Mouse (Mus musculus) forebrain, embryonic 15.5 days (tissue): ENCODE measurements around the gene Klk1b8. TPM values are rescaled to one million over a fixed set of nuclear protein-coding genes. Genes with fewer than 3 reads are reported as not detected.
"Not testable (repeated sequence)": the region's sequence is repeated elsewhere in the genome, so short reads cannot be mapped to it uniquely, and the experiment has no call there.

Experiments used
- ATAC-seq: fragments of 200-750 bp; cut with Nextera tagmentation; replicated peaks from 2 replicates; pipeline ENCODE4 v1.8.0; 2017; ENCODE audit warnings: mild to moderate bottlenecking, moderate TSS enrichment, moderate library complexity
- H3K27ac ChIP-seq: fragments of 300-500 bp; sonication (generic); replicated peaks from 2 replicates; pipeline ENCODE4 v1.5.1; 2015; ENCODE audit warnings: mild to moderate bottlenecking, inconsistent platforms
- H3K27me3 ChIP-seq: fragments of 300-500 bp; sonication (generic); 2 replicates; pipeline ENCODE4 v1.6.1; 2015; ENCODE audit warnings: inconsistent platforms
- H3K36me3 ChIP-seq: fragments of 300-500 bp; sonication (generic); 2 replicates; pipeline ENCODE4 v1.6.1; 2015; ENCODE audit warnings: mild to moderate bottlenecking, inconsistent platforms
- H3K4me1 ChIP-seq: fragments of 300-500 bp; sonication (generic); 2 replicates; pipeline ENCODE4 v1.6.1; 2015; ENCODE audit warnings: inconsistent platforms
- H3K4me2 ChIP-seq: fragments of 300-500 bp; sonication (generic); replicated peaks from 2 replicates; pipeline ENCODE4 v1.6.1; 2015; ENCODE audit warnings: mild to moderate bottlenecking, inconsistent platforms
- H3K4me3 ChIP-seq: fragments of 300-500 bp; sonication (generic); 2 replicates; pipeline ENCODE4 v1.5.1; 2015; ENCODE audit warnings: mild to moderate bottlenecking, inconsistent platforms
- H3K9ac ChIP-seq: fragments of 300-500 bp; sonication (generic); replicated peaks from 2 replicates; pipeline ENCODE4 v1.6.1; 2015; ENCODE audit warnings: mild to moderate bottlenecking, inconsistent platforms
- H3K9me3 ChIP-seq: fragments of 300-500 bp; sonication (generic); 2 replicates; pipeline ENCODE4 v1.6.1; 2016; ENCODE audit warnings: inconsistent platforms
- whole genome bisulfite sequencing: fragments of 180-500 bp; shearing (Covaris S2); methylation state at CpG from one replicate; pipeline ENCODE4 v1.1.7; 2015; ENCODE audit warnings: mixed read lengths; 5-methylcytosine and 5-hydroxymethylcytosine counted together
- polyA plus RNA-seq: library from polyadenylated mRNA; unstranded; fragments of >200 nt; fragmentation: Nextera tagmentation; extraction: Ambion mirVana; gene quantifications from 2 replicates; pipeline ENCODE4 v1.2.1, GENCODE M21; 2015

Klk1b8 gene
- polyA plus RNA-seq, 1 experiment from 2014 or later, result not detected

GRCm38 (mm10) chr7:43936551-43936950 lies 13.9 kb upstream of the Klk1b8 start:
- Histone ChIP-seq H3K27me3 (no peaks in the 10 kb centered on the region), H3K4me2 (no peak overlapping the region), H3K4me1 (no peaks in the 10 kb centered on the region), H3K9ac (no peak overlapping the region), H3K4me3 (no peak overlapping the region), H3K36me3 (no peaks in the 10 kb centered on the region), H3K27ac (no peak overlapping the region), H3K9me3 (no peaks in the 10 kb centered on the region)
- 87% methylated on average over 14 of the region's 14 CpGs for WGBS
- ATAC-seq, result no peak

- not testable (repeated sequence) for H3K36me3 ChIP-seq, H3K9ac ChIP-seq, H3K4me3 ChIP-seq, H3K4me2 ChIP-seq, H3K27ac ChIP-seq, H3K9me3 ChIP-seq, H3K27me3 ChIP-seq, ATAC-seq, H3K4me1 ChIP-seq
- WGBS, result 72% methylated on average over 3 of the region's 3 CpGs
These were observed 8.2 kb upstream of the Klk1b8 start for GRCm38 (mm10) chr7:43942293-43942692.

- Histone ChIP-seq H3K27ac (no peak overlapping the region), H3K27me3 (no peaks in the 10 kb centered on the region), H3K4me1 (no peaks in the 10 kb centered on the region), H3K9me3 (no peaks in the 10 kb centered on the region), H3K4me3 (no peak overlapping the region), H3K36me3 (no peaks in the 10 kb centered on the region), H3K9ac (no peak overlapping the region), H3K4me2 (no peak overlapping the region)
- WGBS, result 82% methylated on average over 3 of the region's 3 CpGs
- no peak for ATAC-seq
These were observed 5.7 kb upstream of the Klk1b8 start for GRCm38 (mm10) chr7:43944727-43945264.

DNA sequence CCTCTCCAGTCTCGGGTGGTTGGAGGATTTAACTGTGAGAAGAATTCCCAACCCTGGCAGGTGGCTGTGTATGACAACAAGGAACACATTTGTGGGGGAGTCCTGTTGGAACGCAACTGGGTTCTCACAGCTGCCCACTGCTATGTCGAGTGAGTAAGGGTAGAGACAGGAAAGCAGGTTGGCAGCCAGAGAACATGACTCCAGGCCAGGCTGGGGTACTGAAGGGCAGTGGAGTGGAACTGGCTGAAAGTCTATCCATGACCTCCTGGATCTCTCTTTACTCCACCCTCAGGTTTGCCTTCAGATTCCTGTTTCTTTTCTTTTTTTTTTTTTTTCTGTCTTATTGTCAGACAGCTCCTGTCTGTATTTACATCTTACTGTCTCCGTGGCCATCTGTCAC lies 2.2 kb downstream of the Klk1b8 start:
- no peak for ATAC-seq

DNA sequence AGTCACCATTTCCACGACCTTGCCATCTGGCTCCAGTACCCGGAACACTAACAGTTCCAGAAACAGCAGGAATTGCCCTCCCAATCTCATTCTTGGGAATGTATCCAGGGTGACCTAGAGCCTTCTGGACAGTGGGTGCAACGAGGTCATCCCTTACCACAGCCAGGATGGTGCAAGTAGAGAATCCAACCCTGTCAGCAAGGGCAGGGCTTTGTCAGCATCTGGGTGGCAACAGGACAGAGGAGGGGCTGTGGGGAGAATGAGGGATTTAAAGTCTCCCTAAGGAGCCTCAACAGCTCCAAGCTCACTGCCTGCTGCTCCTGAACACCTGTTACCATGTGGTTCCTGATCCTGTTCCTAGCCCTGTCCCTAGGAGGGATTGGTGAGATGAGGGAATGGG lies 16.0 kb downstream of the Klk1b8 start, which contains the start of gene Klk1b1:
Klk1b1 (plus strand) TSS at position 301 of the 400 bp plus-strand sequence.
- H3K27me3 ChIP-seq, result no peaks in the 10 kb centered on the region
- no peaks in the 10 kb centered on the region for H3K9me3 ChIP-seq
- 63% methylated on average over 3 of the region's 3 CpGs for WGBS
- H3K36me3 ChIP-seq, result no peaks in the 10 kb centered on the region
- H3K4me1 ChIP-seq, result no peaks in the 10 kb centered on the region
- no peak within 1 kb of the TSS for H3K4me2 ChIP-seq
- H3K27ac ChIP-seq, result no peak within 1 kb of the TSS
- no peak within 1 kb of the TSS for H3K4me3 ChIP-seq
- H3K9ac ChIP-seq, result no peak within 1 kb of the TSS
- no peak for ATAC-seq

More for the DNA sequence above, 2.2 kb downstream of the Klk1b8 start:
- no peaks in the 10 kb centered on the region for H3K9me3 ChIP-seq
- no peak overlapping the region for H3K9ac ChIP-seq
- 65% methylated on average over 4 of the region's 4 CpGs for WGBS
- H3K27me3 ChIP-seq, result no peaks in the 10 kb centered on the region
- no peak overlapping the region for H3K27ac ChIP-seq
- no peaks in the 10 kb centered on the region for H3K4me1 ChIP-seq
- no peak overlapping the region for H3K4me2 ChIP-seq
- H3K36me3 ChIP-seq, result no peaks in the 10 kb centered on the region
- no peak overlapping the region for H3K4me3 ChIP-seq

DNA sequence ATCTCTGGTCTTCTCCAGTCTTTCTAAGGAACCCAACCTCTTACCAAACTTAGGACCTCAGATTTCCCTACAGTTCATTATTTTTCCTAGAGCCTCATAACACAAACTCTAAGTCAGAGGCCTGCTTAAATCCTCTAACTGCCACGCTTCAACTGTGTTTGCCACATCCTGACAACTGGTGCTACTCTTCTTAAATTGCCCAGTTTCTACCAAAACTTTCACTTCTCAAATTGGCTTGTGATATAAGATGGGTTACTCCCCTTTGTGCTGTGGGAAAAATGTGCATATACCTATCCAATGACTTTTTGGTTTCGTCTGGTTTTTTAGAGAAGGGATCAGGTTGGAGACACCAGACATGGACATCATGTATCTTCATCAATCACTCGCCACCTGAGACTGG lies 16.6 kb downstream of the Klk1b8 start:
- H3K4me2 ChIP-seq, result no peak overlapping the region
- WGBS, result 83% methylated on average over 3 of the region's 3 CpGs
- H3K4me1 ChIP-seq, result no peaks in the 10 kb centered on the region
- H3K27ac ChIP-seq, result no peak overlapping the region
- H3K9ac ChIP-seq, result no peak overlapping the region
- no peaks in the 10 kb centered on the region for H3K27me3 ChIP-seq
- H3K4me3 ChIP-seq, result no peak overlapping the region
- H3K36me3 ChIP-seq, result no peaks in the 10 kb centered on the region
- ATAC-seq, result no peak
- no peaks in the 10 kb centered on the region for H3K9me3 ChIP-seq

DNA sequence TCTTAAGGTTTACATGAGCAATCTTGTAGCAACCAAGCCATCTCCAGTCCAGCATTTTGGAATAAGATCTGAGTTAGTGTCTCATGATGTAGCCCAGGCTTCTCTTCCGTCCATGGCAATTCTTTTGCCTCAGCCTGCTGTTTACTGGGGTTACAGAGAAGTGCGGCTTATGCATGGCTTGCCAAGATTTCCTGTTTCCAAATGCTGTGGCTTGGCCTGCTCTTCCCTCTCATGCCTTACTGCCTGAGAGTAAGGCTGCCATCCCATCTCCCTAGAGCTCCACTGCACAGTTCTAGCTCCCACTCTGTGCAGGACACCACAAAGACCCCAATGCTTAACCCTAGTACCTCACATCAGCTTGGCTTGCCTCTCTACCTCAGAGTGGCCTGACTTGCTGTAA lies 17.1 kb downstream of the Klk1b8 start:
- 85% methylated on average over 2 of the region's 2 CpGs for WGBS
- H3K4me1 ChIP-seq, result no peaks in the 10 kb centered on the region
- H3K4me3 ChIP-seq, result no peak overlapping the region
- H3K9ac ChIP-seq, result no peak overlapping the region
- no peaks in the 10 kb centered on the region for H3K36me3 ChIP-seq
- ATAC-seq, result no peak
- H3K4me2 ChIP-seq, result no peak overlapping the region
- no peaks in the 10 kb centered on the region for H3K27me3 ChIP-seq
- no peaks in the 10 kb centered on the region for H3K9me3 ChIP-seq
- no peak overlapping the region for H3K27ac ChIP-seq

DNA sequence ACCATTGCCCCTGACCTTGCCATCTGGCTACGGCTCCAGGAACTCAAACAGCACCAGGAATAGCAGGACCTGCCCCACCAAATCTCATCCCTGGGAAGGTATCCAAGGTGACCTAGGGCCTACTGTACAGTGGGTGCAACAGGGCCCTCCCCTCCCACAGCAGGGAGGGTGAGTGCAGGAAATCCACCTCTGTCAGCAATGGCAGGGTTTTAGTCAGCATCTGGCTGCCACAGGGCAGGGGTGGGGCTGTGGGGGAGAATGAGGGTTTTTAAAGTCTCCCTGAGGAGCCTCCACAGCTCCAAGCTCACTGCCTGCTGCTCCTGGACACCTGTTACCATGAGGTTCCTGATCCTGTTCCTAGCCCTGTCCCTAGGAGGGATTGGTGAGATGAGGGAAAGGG lies 25.3 kb downstream of the Klk1b8 start, which contains the start of gene Klk1b9:
Klk1b9 (plus strand) TSS at position 301 of the 400 bp plus-strand sequence.
- not testable (repeated sequence) for H3K4me2 ChIP-seq, H3K27ac ChIP-seq, H3K9ac ChIP-seq, H3K27me3 ChIP-seq, ATAC-seq, H3K36me3 ChIP-seq, H3K4me1 ChIP-seq, H3K9me3 ChIP-seq, H3K4me3 ChIP-seq
- 77% methylated on average over 1 of the region's 1 CpGs for WGBS

GRCm38 (mm10) chr7:43985657-43986056 lies 35.2 kb downstream of the Klk1b8 start:
- Histone ChIP-seq H3K27me3 (no peaks in the 10 kb centered on the region), H3K4me1 (no peaks in the 10 kb centered on the region), H3K9ac (no peak overlapping the region), H3K4me3 (no peak overlapping the region), H3K9me3 (no peaks in the 10 kb centered on the region), H3K27ac (no peak overlapping the region), H3K4me2 (no peak overlapping the region), H3K36me3 (no peaks in the 10 kb centered on the region)
- no peak for ATAC-seq

DNA sequence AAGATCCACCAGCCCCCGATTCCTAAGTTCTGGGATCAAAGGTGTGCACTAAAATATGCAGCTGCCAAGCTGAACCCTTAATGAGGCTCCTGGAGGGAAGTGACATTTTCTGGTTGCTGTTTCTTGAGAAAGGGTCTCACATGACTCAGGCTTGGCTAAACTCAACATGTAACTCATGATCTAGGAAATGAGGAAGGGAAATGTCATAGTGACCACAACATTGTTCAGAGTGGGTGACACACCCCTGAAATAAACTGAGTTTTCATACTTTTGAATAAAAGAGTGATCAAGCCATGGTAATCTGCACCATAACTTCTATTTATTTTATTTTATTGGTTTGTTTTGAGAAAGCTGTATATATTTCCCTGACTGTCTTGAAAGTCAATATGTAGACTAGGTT lies 44.4 kb downstream of the Klk1b8 start:
- ATAC-seq, H3K4me2 ChIP-seq, H3K36me3 ChIP-seq, H3K27ac ChIP-seq, H3K4me3 ChIP-seq, H3K27me3 ChIP-seq, H3K4me1 ChIP-seq, H3K9ac ChIP-seq, H3K9me3 ChIP-seq: not testable (repeated sequence)
- 81% methylated on average over 1 of the region's 1 CpGs for WGBS

DNA sequence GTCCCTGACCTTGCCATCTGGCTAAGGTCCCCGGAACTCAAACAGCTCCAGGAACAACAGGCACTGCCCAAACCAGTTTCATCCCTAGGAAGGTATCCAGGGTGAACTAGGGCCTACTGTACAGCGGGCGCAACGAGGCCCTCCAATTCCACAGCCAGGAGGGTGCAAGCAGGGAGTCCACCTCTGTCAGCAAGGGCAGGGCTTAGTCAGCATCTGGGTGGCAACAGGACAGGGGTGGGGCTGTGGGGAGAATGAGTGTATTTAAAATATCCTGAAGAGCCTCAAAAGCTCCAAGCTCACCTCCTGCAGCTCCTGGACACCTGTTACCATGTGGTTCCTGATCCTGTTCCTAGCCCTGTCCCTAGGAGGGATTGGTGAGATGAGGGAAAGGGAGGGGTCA lies 45.1 kb downstream of the Klk1b8 start, which contains the start of gene Klk1b11:
Klk1b11 (plus strand) TSS at position 301 of the 400 bp plus-strand sequence.
- not testable (repeated sequence) for H3K4me2 ChIP-seq, H3K27ac ChIP-seq, H3K9me3 ChIP-seq, H3K4me1 ChIP-seq, H3K4me3 ChIP-seq, H3K27me3 ChIP-seq, ATAC-seq, H3K36me3 ChIP-seq, H3K9ac ChIP-seq
- 92% methylated on average over 4 of the region's 4 CpGs for WGBS
